Mouse (Mus musculus) ovary, postnatal 36 days (tissue): ENCODE results near the gene Hyls1.
"Not testable (repeated sequence)": the region's sequence is repeated elsewhere in the genome, so short reads cannot be mapped to it uniquely, and the experiment has no call there.

Source experiments
- DNase-seq: peaks from one replicate; pipeline ENCODE4 v3.0.0; 2022; ENCODE audit warnings: low spot score, mixed read lengths

Hyls1 gene

DNA sequence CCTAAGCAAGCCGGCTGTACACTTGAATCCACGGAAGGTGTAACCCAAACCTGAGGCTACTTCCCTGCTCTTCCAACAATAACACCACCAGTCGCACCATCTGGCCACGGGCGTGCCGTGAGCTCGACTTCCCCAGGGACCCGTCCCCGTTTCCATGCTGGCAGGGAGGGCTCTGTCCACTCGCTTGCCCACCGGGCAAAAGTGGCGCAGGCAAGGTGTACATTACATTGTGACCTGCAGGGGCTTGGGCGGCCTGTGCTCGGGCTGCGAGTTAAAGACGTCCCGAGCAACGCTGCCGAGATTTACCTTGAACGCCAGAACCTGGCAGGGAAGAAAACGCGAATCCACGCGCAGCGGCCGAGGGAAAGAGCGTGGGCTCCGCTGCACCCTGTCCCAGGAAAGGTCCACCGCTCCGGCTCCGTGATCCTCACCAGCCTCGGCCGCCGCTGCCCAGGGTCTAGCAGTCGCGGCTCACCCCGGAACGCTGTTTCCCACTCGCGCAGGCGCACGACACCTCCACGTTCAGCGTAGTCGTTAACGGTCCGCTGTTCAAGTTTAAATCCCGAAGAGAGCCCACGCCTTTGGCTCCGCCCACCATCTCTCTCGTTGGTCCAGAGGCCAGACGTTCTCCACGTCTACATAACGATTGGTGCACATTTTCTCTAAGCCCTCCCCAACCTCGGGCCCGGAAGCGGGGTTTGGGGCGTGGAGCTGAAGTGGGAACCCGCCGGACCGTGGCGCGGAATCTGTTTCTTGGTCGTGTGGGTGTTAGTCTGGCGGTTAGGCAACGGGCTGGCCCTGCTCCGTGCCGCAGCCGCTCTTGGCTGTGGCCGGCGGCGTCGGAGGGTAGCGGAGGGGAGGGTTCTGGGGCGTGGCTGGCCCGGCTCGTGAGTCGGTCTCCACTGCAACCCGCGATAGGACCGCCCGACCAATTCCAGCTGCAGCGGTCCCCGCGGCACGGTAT lies at the start of gene Hyls1, which contains the start of gene Pate2:
TSS of gene Hyls1 (minus strand) at position 828 of the 964 bp plus-strand sequence.
TSS of gene Pate2 (plus strand) at position 714 of the 964 bp plus-strand sequence.
- peak; percentile 90 for DNase-seq

DNA sequence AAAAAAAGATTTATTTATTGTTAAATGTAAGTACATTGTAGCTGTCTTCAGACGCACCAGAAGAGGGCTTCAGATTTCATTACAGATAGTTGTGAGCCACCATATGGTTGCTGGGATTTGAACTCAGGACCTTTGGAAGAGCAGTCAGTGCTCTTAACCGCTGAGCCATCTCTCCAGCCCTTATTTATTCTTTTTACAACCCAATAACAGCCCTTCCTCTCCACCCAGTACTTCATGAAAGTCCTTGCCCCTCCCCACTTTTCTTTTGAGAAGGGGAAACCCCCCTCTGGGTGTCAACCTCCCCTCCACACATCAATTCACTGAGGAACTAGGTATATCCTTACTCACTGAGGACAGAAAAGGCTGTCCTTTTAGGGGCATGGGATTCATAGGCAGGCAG lies 46.6 kb upstream of the Hyls1 start:
- not testable (repeated sequence) for DNase-seq

DNA sequence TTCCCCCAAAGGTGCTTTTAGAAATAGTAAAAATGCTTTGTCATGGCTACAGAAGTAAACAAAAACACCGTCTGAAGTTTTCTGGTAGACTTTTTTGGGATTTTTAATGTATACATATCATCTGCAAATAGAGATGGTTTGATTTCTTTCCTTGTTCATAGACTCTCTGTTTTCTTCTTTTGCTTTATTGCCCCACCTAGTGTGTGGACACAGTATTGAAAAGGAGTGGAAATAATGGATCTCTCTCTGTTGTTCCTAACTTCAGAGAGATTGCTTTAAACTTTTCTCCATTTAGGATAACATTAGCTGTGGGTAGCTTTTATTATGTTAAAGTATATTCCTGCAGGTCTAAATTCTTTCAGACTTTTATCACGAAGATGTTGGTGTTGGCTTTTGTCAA lies 43.8 kb upstream of the Hyls1 start:
- DNase-seq: no peak

DNA sequence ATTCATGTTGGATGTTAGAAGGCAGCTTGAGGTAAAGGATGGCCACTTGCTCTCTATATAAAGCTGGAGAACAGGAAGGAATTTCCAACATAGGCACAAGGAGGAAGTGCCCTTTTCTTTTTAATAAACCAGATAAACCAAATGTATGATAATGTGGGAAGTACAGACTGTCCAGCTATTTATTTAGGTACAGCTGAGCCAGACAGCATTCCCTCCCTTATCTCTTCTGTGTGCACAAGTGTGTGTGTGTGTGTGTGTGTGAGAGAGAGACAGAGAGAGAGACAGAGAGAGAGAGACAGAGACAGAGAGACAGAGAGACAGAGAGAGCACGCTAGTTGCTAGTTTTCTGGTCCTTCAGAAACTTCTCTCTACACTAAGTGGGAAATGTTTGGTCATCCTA lies 41.6 kb upstream of the Hyls1 start, which contains the start of gene Pate4:
TSS of gene Pate4 (minus strand) at position 101 of the 400 bp plus-strand sequence.
- DNase-seq: no peak

DNA sequence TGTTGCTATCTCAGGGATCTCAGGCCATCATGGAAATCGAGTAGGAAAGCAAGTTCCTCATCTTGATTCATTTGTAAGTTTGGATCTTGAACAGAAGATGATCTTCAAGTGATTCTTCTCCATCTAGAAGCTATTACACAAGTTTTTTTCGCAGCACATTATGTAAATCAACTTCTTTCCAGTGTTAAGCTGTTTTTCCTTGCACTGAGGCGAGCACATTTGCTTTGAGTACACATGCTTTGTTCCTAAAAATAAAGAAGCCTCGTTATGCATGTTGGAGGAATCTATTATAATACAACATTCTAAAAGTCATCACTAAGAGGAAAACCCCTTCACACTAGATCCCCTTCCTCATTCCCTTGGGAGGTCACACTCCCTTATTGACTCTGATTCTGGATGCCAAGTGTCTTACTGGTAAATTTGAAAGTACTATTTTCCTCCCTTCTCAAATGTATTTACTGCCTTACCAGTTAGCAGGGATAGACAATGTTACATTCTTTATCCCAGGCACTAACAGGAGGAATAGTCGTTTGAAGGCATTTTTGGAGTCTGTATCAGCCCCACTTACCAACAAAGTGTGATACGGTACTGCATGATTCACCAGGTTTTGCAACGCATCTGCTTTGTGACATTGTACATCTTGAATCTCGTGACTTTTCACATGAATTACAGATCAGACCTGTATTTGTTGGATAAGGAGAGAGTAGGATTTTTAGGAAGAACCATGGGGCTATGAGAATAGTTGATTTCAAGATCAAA lies 37.6 kb upstream of the Hyls1 start:
- no peak for DNase-seq

DNA sequence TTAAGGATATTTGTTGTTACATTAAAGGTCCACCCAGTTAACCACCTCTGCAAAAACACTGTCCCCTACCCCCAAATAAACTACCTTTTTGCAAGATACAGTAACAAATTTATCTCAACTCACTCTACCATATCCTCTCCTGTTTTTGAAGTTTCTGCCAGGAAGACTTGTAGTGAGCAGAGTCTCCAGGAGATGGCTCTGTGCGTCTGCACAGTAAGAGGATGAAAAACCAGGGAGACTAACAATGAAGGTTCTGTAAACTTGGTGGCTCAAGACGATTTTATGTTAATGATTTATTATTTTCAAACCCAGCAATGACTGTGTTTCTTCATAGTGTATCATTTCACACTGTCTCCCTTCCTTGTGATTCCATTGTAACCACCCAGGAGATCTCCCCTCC lies 22.7 kb upstream of the Hyls1 start:
- DNase-seq: no peak

DNA sequence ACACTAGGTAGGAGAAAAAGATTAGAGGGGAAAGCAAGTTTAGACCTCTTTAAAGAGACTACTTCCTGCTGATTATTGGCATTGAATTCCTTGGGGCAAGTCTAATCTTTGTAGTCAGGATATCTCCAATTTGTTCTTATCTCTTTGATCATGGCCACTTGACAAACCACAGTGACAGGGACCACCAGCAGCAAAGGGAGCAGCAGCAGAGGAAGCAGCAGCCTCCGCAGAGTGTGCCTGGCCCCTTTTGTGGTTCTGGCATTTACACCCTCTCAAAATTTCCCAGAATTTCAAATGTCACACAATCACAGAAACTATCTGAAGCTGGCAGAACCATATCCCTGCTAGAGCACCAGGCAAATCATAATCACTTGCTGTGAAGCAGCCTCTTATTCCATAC lies 17.5 kb upstream of the Hyls1 start:
- DNase-seq: no peak

DNA sequence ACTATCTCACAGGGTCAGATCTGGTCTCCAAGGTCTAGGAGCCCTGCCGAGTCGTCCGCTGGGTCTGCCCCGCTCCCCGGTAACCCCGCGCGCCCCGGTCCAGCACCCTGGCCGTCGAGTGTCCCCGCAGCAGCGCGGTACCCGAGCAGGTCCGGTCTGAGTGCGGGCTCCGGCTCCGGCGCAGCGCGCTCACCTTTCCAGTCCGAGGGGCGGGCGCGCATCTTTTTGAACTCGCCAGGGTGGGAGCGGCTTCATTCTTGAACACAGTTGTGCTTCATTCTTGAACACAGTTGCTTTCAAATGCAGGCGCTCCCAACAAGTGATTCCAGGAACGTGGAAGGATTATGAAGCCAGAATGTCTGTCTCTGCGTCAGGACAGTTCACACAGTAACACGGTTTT lies 4.2 kb upstream of the Hyls1 start:
- no peak for DNase-seq

DNA sequence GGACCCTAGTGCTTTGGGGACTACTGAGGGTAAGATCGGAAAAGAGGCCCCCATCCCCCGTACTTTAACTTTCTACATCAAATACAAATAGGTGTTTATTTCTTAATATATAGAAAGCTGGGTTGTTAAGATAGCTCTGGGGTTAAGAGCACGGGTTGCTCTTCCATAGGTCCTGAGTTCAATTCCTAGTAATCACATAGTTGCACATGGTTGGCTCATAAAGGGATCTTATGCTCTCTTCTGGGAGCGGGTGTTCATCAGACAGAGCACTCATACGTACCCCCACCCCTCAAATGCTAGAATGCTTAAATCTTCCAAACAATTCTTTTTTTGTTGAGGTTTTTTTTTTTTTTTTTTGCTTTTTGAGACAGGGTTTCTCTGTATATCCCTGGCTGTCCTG lies 465 bp upstream of the Hyls1 start:
- DNase-seq: no peak

DNA sequence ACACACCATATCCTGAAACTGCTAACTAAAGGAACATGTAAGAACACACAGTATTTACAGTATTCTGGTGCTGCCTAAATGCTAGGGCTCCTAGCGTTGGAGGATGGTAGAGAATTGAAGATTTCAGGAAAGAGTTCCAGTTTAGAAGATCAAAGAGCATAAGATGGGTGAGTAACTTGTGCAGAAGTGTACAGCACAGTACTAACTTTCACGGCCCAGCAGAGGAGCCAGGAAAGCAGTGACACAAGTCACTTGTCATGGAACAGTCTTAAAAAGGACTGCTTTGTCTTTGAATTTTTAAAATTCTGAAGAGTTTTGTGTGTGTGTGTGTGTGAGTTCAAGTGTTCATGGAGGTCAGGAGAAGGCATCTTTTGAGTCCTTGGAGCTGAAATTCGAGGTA lies 2.2 kb downstream of the Hyls1 start:
- DNase-seq: no peak

DNA sequence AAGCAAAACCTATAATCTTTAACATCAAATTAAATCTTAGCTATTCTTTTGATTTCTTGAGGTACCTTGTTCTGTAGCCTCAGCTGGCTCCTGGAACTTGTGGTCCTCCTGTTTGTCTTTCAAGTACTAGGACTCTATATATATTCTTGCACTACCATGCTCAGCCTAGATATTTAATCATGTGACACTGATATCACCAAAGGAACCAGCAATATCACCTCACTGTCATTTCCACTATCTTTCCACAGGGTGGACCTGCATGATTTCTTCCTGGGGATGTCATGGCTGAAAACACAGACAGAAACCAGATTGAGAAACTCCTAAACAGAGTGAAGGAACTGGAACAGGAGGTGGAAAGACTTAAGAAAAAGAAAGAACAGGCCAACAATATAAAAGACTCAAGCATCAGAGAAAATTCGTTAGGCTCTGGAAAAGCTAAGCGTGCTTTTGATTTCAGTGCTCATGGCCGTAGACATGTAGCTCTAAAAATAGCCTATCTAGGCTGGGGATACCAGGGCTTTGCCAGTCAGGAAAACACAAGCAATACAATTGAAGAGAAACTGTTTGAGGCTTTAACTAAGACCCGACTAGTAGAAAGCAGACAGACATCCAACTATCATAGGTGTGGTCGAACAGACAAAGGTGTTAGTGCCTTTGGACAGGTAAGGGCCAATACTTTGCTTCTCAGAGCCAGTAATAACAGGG lies 5.5 kb downstream of the Hyls1 start:
- no peak for DNase-seq

DNA sequence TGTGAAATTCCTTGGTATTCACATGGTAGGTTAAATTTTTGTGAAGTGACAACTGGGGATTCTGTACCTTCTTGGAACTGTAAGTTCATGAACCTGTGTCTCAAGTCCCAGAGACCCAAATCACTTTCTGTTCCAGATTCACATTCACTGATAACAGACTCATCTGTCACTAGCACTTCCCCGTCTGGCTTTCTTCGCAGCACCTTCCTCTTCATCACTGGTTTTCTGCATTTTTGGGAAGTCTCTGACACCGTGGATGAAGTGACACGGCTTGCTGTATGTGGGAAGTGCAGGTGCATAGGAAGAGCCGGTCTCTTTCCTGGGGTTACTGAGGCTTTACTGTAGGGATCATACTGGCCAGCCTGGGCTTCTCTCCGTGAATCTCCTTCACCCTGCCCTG lies 8.6 kb downstream of the Hyls1 start:
- no peak for DNase-seq

DNA sequence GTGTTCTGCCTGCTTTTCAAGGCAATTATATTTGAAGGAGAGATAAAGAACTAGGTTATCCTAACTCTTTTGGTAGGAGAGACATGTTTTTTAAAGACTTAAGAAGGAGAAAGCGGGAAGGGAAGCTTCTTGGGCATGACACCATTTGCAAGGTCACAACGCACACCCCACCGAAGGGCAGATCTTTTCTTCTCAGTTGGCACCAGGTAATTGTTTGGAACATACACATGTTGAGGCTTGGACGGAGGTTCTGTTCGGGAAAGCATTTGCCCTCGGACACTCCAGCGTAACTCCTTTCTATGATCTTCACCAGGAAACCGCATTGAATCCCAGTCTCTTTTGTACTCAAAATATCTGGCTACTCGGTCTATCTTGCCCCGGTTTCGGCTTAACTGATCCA lies 9.1 kb downstream of the Hyls1 start:
- DNase-seq: no peak

DNA sequence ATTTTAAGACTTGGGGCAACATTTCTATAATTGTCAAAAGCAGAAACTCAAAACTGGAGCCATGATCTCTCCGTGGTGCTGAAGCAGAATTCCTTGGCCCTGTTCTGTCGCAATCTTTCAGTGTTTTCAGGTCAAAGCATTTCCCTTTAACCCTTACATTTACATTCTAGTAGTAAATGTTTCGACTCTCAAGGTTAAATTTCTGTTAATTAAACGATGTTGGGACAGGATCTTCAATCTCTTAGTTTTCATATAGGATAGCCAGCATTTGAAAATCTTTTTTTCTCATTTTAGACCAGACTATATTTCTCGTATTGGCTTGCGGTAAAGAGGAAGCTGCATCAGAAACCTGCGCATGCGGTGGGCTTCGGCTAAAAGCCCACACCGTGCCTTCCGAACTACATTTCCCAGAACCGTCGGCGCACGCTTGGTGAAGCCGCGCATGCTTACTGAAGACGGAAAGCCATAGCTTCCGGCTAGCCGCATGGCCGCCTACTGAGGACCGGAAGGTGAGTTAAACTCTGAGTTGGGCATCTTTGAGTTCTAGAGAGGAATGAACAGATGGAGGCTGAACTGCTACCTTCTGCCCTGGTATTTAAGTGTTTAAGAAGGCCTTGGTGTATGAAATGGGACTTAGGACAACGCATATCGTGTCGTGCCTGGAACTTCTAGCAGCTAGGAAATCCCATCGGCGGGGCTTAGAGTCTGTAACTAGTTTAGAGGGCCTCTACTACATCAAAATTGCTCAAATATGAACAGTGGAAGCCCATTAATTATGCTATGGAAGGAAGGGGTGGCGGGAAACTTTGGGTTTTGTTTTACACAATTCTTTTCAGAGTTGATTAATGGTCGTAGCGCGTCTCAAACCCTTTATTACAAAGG lies 10.9 kb downstream of the Hyls1 start:
- peak; percentile 70 for DNase-seq

DNA sequence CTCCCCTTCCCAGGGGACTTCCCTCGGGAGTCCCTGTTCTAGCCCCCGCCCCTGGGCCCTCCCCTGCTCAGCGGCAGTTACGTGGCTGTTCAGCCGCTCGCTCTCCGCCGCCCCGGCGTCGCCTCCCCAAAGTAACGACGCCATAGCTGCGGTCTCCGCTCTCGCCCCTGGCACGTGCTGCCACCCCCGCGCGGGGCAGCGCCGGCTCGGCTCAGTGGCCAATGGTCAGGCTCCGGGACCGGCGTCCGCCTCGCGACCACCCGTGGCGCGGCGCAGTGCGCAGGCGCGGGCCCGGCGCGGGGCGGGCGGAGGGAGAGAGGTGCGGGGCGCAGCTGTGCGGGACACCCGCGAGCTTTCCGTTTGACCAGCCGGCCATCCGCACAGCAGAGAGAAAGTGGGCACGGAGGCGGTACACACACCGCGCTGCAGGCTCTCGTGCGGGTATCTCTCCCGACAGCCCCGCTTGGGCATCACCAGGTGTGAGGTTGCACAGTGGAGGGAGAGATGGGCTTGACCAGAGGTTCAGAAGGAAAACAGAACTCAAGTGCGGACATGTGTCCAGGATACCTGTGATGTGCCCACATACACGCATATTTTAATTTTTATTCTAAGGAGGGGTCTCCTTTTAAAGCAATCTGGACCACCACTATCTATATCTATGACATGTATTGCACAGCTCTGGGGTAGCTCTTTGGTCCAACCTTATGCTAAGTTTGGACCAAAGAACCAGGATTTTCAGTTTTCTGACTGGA lies 11.8 kb downstream of the Hyls1 start, which contains the start of the genes Ddx25 and Pus3:
TSS of gene Ddx25 (minus strand) at position 272 of the 752 bp plus-strand sequence.
TSS of gene Pus3 (plus strand) at position 339 of the 752 bp plus-strand sequence.
- peak; percentile 26 for DNase-seq

DNA sequence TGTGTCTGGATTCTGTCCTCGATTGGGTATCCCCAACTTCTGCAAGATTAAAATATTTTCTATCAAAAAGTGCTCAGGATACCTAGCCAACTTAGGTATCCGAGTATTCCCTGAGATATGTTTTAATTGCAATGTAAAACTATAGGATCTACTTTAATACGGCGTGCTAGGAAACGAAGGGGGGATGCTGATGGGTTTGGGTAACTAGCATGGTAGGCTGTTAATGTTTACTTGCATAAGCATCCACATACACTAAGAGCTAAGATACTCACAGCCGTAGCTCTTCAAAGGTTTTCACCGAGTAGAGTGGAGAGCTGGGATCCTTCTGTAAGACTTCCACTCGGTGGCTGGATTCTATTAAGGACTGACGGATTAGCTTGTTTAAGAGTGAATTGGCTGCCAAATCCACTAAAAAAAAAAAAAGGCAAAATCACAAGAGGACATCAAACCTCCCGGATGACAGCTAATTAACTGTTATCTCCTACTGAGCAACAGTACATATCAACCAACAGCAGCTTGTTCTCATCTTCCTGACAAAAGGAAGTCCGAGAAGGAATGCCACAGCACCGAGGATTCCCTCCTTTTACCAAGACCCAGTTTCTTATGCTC lies 13.6 kb downstream of the Hyls1 start:
- no peak for DNase-seq

DNA sequence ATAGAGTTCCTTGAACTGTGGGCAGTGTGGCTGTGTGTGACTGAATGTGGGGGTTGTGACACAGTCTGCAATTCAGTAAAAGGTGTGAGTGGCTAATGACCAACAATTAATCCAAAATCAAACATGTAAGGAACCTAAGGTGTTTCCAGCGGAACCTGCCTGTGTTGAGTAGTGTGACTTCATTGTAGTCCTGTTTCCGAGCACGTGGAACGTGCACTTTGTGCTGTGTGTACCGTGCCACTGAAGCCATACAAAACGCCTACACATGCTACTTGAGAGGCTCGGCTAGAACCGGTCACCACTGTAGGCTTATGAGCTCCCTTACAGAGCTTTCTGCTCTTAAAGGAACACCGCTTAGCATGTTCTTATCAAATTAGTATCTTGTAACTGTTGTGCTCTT lies 21.7 kb downstream of the Hyls1 start:
- DNase-seq: no peak

DNA sequence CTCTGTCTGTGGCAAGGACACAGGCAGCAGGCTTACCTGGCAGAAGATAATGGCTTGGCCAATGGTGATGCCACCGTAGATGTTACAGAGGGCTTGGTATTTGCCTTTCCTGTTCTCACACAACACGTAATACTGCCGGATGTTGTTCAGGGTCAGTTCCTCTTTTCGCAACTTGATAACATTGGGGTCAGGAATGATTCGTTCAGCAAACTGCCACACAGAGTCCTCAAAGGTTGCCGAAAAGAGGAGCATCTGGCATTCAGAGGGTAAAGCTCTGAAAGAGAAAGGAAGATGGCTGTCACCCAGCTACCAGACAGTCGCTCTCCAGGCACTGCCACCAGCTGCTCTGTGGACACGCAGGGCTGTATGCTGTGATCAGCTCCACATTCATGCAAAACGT lies 23.5 kb downstream of the Hyls1 start:
- DNase-seq: no peak

DNA sequence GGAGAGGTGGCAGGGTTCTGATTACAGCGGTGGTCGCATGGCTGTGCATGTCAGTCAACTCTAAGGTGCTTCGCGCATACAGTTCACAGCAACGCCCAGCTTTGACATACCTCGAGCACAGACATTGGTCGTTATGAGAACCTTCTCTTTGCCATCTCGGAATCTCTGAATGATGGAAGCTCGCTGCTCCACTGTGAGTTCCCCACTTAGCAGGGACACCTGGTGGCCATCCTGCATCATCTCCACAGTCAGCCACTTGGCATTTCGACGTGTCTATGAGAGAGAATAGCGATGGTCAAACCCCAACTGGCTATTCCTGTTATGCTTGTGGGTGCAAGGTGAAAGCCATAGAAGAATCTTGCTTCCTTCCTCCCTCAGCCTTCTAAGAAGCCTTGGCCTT lies 24.5 kb downstream of the Hyls1 start:
- DNase-seq: no peak

DNA sequence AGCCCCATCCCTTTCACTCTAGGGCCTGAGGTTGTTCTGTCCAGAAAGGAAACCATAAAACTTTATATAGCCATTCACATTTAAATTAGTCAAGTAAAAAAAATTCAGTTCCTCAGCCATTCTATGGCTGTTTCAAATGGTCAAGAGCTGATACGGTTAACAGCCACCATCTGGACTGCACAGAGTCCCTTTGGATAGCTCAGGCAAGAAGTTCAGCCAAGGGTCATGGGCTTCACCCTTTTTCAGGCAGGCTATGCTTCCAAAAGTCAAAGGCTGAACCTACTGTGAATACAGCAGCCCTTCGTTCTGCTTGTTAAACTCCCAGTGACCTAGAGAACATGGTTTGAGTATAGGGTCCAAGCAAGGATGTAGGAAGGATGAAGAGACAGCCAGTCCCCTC lies 25.5 kb downstream of the Hyls1 start:
- no peak for DNase-seq
